Mouse (Mus musculus): ENCODE measurements around the gene Fbln1.

The Fbln1 gene

GRCm38 (mm10) chr15:85240086-85240485, 34.3 kb downstream of the Fbln1 start:
- DNase-seq: no peak

DNA sequence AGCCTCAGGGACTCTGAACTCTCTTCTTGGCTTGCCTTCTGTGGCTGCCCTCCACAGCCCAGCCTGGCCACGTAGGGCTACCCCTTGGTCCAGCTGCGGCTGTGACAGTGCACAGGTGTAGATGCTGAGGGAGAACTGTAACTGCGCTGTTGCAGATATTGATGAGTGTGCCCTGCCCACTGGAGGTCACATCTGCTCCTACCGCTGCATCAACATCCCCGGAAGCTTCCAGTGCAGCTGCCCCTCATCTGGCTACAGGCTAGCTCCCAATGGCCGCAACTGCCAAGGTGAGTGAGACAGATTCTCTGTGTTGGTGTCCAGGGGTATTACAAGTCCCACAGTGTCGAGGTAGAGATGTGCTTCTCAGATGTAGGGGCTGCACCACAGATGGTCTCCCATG, 36.1 kb downstream of the Fbln1 start:
- no peak for DNase-seq

GRCm38 (mm10) chr15:85244414-85245161, 38.8 kb downstream of the Fbln1 start:
- no peak for DNase-seq

DNA sequence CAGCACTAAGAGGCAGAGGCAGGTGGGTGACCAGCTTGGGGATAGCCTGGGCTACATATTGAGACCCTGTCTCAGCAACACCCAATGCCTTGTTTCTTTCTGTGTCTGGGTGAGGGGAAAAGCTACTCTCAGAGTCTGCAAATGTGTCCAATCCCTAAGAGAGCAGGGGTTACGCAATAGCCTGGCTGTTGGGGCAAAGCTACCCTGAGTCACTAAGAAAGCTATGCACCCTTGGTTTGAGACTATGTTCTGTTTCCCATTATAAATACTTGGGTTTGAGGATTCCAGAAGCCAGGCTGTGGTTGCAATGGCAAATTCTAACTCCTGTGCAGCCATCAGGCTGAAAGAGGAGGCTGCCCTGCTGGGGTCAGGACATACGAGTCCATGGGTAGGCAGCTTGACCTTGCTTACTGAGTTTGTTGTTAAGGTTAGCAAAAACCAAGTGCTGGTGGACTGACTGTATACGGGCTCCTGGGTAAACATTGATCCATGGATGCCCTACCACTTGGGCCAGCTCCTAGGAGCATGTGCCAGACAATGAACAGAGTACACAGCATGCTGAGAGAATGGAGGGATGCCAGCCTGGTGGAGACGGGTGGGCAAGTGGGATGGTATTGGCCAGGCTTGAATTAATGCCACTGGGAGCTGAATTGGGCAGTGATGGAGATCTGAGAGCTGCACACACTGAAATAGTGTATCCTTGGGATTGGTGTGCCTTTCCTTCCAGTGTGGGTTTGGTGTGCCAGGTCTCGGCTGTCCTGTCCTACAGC, 39.7 kb downstream of the Fbln1 start:
- DNase-seq: peak; percentile 47 to 61

GRCm38 (mm10) chr15:85246016-85246415, 40.3 kb downstream of the Fbln1 start:
- DNase-seq: peak in 1 of 2 experiments; percentile 40

DNA sequence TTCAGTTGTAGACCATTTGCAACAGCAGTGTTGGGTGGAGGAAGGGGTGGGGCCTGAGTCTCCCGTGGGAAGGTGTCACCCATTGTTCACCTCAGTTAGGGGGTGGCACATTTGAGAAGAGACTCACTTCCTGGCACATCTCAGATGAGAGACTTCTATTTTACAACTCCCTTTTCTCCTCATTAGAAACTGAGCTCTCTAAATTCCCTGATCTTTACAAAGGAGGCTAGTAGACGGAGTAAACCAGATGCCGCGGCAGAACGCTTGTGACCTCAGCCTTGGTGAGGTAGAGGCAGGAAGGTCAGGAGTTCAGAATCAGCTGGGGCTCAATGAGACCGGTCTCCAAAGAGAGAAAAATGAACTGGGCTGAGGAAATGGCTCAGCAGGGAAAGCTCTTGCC, 41.2 kb downstream of the Fbln1 start:
- DNase-seq: no peak

GRCm38 (mm10) chr15:85248311-85248710, 42.6 kb downstream of the Fbln1 start:
- DNase-seq: no peak

- DNase-seq: peak; percentile 83 to 87
These were observed 43.5 kb downstream of the Fbln1 start for GRCm38 (mm10) chr15:85249252-85249651.

- no peak for DNase-seq
These were observed 44.7 kb downstream of the Fbln1 start for GRCm38 (mm10) chr15:85250436-85250835.

DNA sequence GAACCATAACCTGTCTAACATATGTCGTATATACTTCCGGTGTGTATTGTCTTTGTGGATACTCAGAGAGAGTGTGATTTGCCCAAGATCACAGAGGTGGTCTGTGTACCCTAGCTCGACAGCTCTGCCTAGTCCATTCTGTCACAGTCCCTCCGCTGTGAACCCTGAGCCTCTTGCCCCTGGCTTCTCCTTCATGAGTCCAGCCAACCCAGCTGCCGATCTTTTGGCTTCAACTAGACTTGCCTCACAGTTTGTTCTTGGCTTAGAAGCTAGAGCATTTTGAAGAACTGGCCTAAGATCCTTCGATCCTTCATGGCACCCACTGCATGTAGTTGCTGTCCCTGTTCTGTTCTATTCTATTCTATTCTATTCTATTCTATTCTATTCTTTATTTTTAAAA, 46.7 kb downstream of the Fbln1 start:
- DNase-seq: no peak

DNA sequence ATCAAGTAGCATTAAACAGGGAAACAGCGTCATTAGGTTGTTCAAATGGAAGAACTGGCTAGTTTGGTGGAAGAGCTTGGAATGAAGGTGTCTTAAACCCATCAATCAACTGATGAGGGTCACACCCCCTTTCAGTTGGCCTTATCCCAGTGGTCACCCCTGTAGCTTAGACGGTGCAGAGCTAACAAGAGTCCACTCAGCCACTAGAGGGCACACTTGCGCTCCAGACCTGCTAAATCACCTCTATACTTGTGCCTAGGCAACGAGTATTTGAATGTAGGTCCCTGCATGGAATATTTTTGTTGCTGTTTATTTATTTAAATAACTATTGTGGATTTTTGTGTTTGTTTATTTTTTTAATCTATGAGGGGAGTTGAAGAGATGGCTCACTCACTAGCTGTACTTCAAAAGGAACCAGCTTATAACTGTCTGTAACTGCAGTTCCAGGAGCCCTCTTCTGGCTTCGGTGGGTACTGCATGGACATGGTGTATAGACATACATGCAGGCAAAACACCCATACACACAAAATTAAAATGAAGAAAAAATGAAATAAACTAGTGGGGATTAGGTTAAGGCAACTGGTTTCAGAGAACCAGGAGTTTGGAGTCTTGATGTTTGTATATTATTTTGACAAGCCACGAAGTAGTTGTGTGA, 52.2 kb downstream of the Fbln1 start:
- peak; percentile 80 to 90 for DNase-seq

DNA sequence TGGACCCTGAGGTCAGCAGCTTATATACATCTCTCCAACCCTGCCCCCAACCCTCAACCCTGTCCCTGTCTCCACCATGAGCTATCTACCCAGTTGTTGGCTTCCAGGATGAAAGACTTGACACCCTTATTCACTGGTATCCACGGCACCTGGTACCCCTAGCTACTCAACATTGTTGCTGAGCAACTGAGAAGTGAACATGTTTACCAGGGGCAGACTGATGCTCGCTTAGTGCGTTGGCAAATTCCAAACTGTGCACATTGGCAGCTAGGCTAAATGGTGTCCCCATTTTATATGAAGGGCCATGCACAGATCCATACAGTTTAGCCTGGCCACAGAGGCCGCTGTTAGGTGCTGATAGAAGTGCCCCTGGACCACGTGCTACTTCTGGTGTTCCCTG, 57.1 kb downstream of the Fbln1 start:
- DNase-seq: no peak

- peak; percentile 94 to 95 for DNase-seq
These were observed 61.1 kb downstream of the Fbln1 start for GRCm38 (mm10) chr15:85266729-85267434.

- DNase-seq: no peak
These were observed 62.1 kb downstream of the Fbln1 start for GRCm38 (mm10) chr15:85267891-85268290.

DNA sequence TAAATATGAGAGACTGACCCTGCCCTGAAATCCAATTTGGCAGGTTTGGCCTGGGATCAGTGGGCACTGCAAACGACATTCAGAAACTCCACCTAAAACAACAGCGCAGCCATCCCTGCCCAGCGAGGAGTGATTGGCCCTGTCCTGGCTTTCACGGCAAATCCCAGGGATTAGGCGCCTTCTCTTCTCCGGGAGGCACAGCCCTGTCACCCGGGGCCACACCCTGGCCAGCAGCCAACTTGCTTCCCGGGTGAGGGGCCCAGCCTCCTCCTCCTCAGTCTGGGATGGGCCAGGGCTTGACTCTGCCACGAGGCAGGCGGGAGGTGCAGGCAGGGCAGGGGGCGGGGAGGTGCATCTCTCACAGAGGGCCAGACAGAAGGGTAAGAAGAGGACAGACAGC, 67.2 kb downstream of the Fbln1 start:
- DNase-seq: peak in 1 of 2 experiments; percentile 33

GRCm38 (mm10) chr15:85277221-85277620, 71.5 kb downstream of the Fbln1 start:
- no peak for DNase-seq

- no peak for DNase-seq
These were observed 73.2 kb downstream of the Fbln1 start for GRCm38 (mm10) chr15:85278986-85279385.

- DNase-seq: no peak
These were observed 76.3 kb downstream of the Fbln1 start for GRCm38 (mm10) chr15:85282021-85282420.

DNA sequence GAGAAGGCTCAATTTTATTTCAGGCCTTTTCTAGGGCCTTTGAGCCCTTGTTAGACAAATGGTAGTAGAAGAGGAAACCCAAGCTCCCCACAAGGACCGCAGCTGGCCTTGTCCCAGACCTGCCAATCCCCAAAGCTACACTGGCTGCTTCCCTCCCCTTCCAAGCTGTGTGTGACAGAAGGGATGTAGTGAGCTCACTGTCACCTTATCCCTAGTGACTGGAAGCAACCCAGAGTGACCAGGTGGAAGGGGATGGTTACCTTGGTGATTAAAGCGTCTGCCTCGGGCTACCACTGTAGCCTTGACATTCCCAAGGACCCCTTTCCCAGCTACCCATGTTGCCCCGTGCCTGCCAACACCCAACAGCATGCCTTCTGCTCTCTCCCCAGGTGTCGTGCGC, 78.9 kb downstream of the Fbln1 start:
- peak; percentile 29 to 51 for DNase-seq

DNA sequence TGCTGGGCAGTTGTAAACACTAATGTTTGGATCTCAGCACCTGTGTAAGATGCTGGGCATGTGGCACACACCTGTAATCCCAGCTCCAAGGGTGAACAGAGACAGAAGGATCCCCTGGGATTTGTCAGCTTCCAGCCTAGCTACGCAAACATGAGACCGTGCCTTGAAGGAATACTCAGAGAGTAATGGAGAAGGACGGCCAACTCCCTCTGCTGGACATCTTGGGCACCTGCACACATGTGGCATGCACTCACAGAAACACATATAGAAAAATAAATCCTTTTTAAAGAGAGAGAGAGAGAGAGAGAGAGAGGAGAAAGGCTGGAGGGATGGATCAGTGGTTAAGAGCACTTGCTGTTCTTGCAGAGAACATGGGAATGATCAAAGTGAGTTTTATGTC, 88.9 kb downstream of the Fbln1 start:
- DNase-seq: no peak

DNA sequence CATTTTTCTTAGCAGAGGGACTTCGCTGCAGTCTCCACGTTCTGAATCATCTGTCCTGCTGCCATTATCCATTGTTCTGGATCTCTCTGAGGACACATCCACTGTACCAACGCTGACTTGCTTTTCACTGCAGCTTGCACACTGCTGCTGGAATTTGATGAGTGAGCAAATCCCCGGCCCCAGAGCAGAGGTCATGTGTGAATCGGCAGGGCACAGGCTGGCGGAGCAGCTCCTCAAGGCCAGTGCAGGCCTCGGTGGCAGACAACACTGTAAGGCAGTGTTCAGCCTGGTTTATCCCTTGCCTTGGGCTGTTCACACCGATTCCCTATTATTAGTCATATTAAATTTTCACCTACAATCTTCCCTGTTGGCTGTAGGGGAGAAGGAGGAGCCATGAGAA, 89.8 kb downstream of the Fbln1 start:
- DNase-seq: no peak

DNA sequence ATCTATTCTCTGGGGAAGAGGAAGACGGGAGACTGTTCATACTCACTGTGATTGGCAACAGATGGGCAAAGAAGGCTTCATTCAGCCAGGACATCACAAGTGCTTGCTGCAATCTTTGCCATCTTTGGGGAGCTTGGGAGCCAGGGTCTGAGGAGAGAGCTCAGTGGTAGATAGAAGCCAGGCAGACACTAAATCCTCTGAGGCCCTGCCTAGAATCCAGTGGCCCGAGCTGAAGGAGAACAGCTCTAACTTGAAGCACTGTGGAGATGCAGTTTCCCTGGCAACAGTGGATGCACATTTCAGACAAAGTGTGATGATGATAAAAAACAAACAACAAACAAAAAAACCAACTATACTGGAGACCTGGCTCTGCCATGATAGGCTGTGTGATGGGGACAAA, 90.2 kb downstream of the Fbln1 start:
- no peak for DNase-seq

- no peak for DNase-seq
These were observed 90.8 kb downstream of the Fbln1 start for GRCm38 (mm10) chr15:85296538-85296937.
